Mouse (Mus musculus) liver, embryonic 14.5 days (tissue): ENCODE measurements around the gene Gm10840. TPM values are rescaled to one million over a fixed set of nuclear protein-coding genes. Genes with fewer than 3 reads are reported as not detected.

Experiments used
- ATAC-seq: fragments of 200-750 bp; cut with Nextera tagmentation; 2 replicates; pipeline ENCODE4 v1.8.0; 2017; ENCODE audit warnings: moderate number of reproducible peaks, mild to moderate bottlenecking, moderate library complexity; ENCODE audit not compliant: insufficient read depth
- DNase-seq, 3 experiments: peaks; one replicate each; pipeline ENCODE4 v3.0.0-alpha.2; 2012 to 2013; ENCODE audit warnings: low read depth in 3 of 3, low spot score in 3 of 3
- H3K27ac ChIP-seq: fragments of 300-500 bp; sonication (generic); 2 replicates; pipeline ENCODE4 v1.5.1; 2014; ENCODE audit warnings: moderate library complexity, mild to moderate bottlenecking, control low read depth, inconsistent platforms
- H3K27me3 ChIP-seq: fragments of 300-500 bp; sonication (generic); 2 replicates; pipeline ENCODE4 v1.6.1; 2014; ENCODE audit warnings: mild to moderate bottlenecking, low read length, moderate library complexity; ENCODE audit not compliant: control insufficient read depth, insufficient read depth
- H3K36me3 ChIP-seq: fragments of 300-500 bp; sonication (generic); replicated peaks from 2 replicates; pipeline ENCODE4 v1.6.1; 2014; ENCODE audit warnings: low read depth; ENCODE audit not compliant: control insufficient read depth, insufficient read depth
- H3K4me1 ChIP-seq, 2 experiments: fragments of 200-500 bp in 1 of 2; fragments of 300-500 bp in 1 of 2; sonication (generic) in 1 of 2; replicated peaks; 2 replicates each; pipeline ENCODE4 v1.6.1; 2012 to 2014; ENCODE audit warnings: antibody characterized with exemption in 1 of 2, inconsistent platforms in 1 of 2, low read length in 1 of 2; ENCODE audit not compliant: control insufficient read depth in 2 of 2, insufficient read depth in 2 of 2
- H3K4me2 ChIP-seq: fragments of 300-500 bp; sonication (generic); 2 replicates; pipeline ENCODE4 v1.6.1; 2014; ENCODE audit warnings: low read depth, mild to moderate bottlenecking, control low read depth, moderate library complexity
- H3K4me3 ChIP-seq, 2 experiments: fragments of 200-500 bp in 1 of 2; fragments of 300-500 bp in 1 of 2; sonication (generic) in 1 of 2; 2 replicates each; pipeline ENCODE4 v1.5.1; 2012 to 2014; ENCODE audit warnings: low read depth in 2 of 2, low read length in 2 of 2, mild to moderate bottlenecking in 2 of 2, control low read depth in 1 of 2, inconsistent platforms in 1 of 2, moderate library complexity in 1 of 2; ENCODE audit not compliant: insufficient read depth in 1 of 2
- H3K9ac ChIP-seq: fragments of 300-500 bp; sonication (generic); replicated peaks from 2 replicates; pipeline ENCODE4 v1.6.1; 2014; ENCODE audit warnings: mild to moderate bottlenecking, control low read depth, moderate library complexity
- H3K9me3 ChIP-seq: fragments of 300-500 bp; sonication (generic); 2 replicates; pipeline ENCODE4 v1.6.1; 2016; ENCODE audit warnings: low read length, mixed read lengths; ENCODE audit not compliant: control insufficient read depth
- CTCF ChIP-seq: IDR thresholded peaks from 2 replicates; pipeline ENCODE4 v1.5.1; 2016; ENCODE audit warnings: antibody characterized with exemption, low read depth, control low read depth
- EP300 ChIP-seq: IDR thresholded peaks from 2 replicates; pipeline ENCODE4 v1.6.1; 2016; ENCODE audit warnings: antibody characterized with exemption, low read depth
- WGBS: fragments of 180-500 bp; shearing (Covaris S2); extraction: QIAGEN DNeasy Blood & Tissue Kit; methylation state at CpG from one replicate; pipeline ENCODE4 v1.1.7; 2014; ENCODE audit not compliant: insufficient replicate concordance; 5-methylcytosine and 5-hydroxymethylcytosine counted together
- polyA plus RNA-seq, 2 experiments: library from polyadenylated mRNA; depleted of rRNA in 1 of 2; stranded (reverse) in 1 of 2; unstranded in 1 of 2; fragments of >200 nt; fragmentation: Nextera tagmentation in 1 of 2; extraction: Ambion mirVana in 1 of 2; gene quantifications; 2 replicates each; pipeline versions ENCODE4 v1.2.1 to v1.2.3; 2012 to 2014

The Gm10840 gene
- polyA plus RNA-seq, 2 experiments = not detected

GRCm38 (mm10) chr11:106159921-106160840, 469 bp upstream of the Gm10840 start:
- Histone ChIP-seq H3K9me3 (no peaks in the 10 kb centered on the region), H3K36me3 (no peaks in the 10 kb centered on the region), H3K9ac (peak overlapping the region; percentile 62), H3K27ac (peak overlapping the region; percentile 41), H3K4me2 (peak overlapping the region; percentile 92), H3K4me3 (peak overlapping the region; percentile 52 to 57), H3K4me1 (peaks cover 0 to 5% of the 10 kb centered on the region in 2 experiments; a peak in 1 of 4 replicates), H3K27me3 (no peaks in the 10 kb centered on the region; the same call in 1 of the 2 replicates)
- ATAC-seq = peak; percentile 56
- DNase-seq = no peak
- no peak for TF ChIP-seq CTCF
- no peak for TF ChIP-seq EP300
- WGBS = 1% methylated on average over 88 of the region's 106 CpGs

- Histone ChIP-seq H3K4me2 (no peak overlapping the region), H3K27me3 (no peaks in the 10 kb centered on the region; the same call in 1 of the 2 replicates), H3K4me1 (peaks cover 0 to 5% of the 10 kb centered on the region in 2 experiments; a peak in 1 of 4 replicates), H3K9ac (no peak overlapping the region), H3K27ac (no peak overlapping the region), H3K4me3 (no peak overlapping the region), H3K36me3 (no peaks in the 10 kb centered on the region), H3K9me3 (no peaks in the 10 kb centered on the region)
- DNase-seq (no peak), ATAC-seq (no peak)
- TF ChIP-seq CTCF = no peak
- no peak for TF ChIP-seq EP300
- WGBS = 82% methylated on average over 2 of the region's 2 CpGs
Observed at GRCm38 (mm10) chr11:106162237-106162636, 1.6 kb downstream of the Gm10840 start.

GRCm38 (mm10) chr11:106163546-106163945, 2.9 kb downstream of the Gm10840 start:
- H3K36me3 ChIP-seq = no peaks in the 10 kb centered on the region
- H3K9ac ChIP-seq = no peak overlapping the region
- peaks cover 0 to 8% of the 10 kb centered on the region in 2 experiments; a peak in 1 of 4 replicates for H3K4me1 ChIP-seq
- no peak overlapping the region for H3K4me2 ChIP-seq
- no peak for TF ChIP-seq CTCF
- no peak for TF ChIP-seq EP300
- DNase-seq (no peak), ATAC-seq (no peak)
- 58% methylated on average over 4 of the region's 4 CpGs for WGBS
- H3K27me3 ChIP-seq = no peaks in the 10 kb centered on the region; the same call in 1 of the 2 replicates
- H3K27ac ChIP-seq = no peak overlapping the region
- no peak overlapping the region for H3K4me3 ChIP-seq
- no peaks in the 10 kb centered on the region for H3K9me3 ChIP-seq

- Histone ChIP-seq H3K27ac (no peak overlapping the region), H3K27me3 (no peaks in the 10 kb centered on the region; the same call in 1 of the 2 replicates), H3K36me3 (no peaks in the 10 kb centered on the region), H3K4me3 (no peak overlapping the region), H3K4me2 (no peak overlapping the region), H3K9ac (no peak overlapping the region), H3K9me3 (no peaks in the 10 kb centered on the region), H3K4me1 (peaks cover 0 to 8% of the 10 kb centered on the region in 2 experiments; a peak in 1 of 4 replicates)
- TF ChIP-seq CTCF (no peak), EP300 (no peak)
- DNase-seq (no peak), ATAC-seq (no peak)
- 77% methylated on average over 16 of the region's 16 CpGs for WGBS
Observed at GRCm38 (mm10) chr11:106164601-106165180, 4.0 kb downstream of the Gm10840 start.

- no peaks in the 10 kb centered on the region for H3K9me3 ChIP-seq
- no peak overlapping the region for H3K27ac ChIP-seq
- no peak overlapping the region for H3K4me2 ChIP-seq
- no peak for TF ChIP-seq EP300
- TF ChIP-seq CTCF = no peak
- no peaks in the 10 kb centered on the region for H3K36me3 ChIP-seq
- no peak overlapping the region for H3K9ac ChIP-seq
- no peaks in the 10 kb centered on the region for H3K27me3 ChIP-seq
- 50% methylated on average over 5 of the region's 5 CpGs for WGBS
- H3K4me3 ChIP-seq = no peak overlapping the region
- peaks cover 0 to 3% of the 10 kb centered on the region in 2 experiments; a peak in 1 of 4 replicates for H3K4me1 ChIP-seq
- DNase-seq (no peak), ATAC-seq (no peak)
Observed at GRCm38 (mm10) chr11:106167435-106167834, 6.8 kb downstream of the Gm10840 start.
